Mouse (Mus musculus) kidney, adult 9 months (tissue): ENCODE results near the gene Acap2.
A peak's percentile ranks its signal among the peaks of the same experiment; 100 is the strongest.

Experiments used
- DNase-seq: peaks from one replicate; pipeline ENCODE4 v3.0.0; 2022

Gene Acap2

DNA sequence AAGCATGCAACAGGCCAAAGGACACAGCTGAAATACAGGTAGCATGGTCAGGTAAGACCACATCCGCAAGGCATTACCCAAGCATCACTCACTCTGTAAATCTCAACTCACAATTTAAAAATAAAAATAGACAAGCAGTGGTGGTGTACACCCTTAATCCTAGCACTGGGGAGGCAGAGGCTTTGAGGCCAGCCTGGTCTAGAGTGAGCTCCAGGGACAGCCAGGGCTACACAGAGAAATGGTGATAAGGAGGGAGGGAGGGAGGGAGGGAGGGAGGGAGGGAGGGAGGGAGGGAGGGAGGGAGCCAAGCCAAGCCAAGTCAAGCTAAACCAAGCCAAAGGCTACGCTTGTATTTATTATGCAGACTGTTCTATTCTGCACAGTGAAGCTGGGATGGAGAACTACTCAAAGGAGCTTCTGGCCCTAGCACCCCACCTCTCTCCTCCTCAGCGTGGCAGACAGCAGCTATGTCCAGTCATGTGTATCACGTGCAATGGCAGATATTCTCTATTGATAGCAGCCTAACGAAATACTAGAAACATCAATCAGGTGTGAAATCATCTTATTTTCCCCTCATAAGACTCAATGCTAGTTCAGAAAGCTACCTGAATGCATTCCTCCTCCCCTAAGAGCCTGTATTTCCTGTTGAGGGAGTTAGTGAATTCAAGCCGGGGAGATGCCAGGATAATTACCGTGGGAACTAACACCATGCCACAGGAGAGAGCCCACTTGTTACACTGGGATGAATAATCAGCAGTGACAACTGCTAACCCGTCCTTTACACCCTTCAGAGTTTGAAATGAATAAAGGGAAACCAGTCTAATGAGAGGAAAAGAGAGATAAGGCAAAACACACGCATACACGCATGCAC, 33.8 kb downstream of the Acap2 start:
- DNase-seq: no peak

GRCm38 (mm10) chr16:31165907-31166306, 35.1 kb downstream of the Acap2 start:
- DNase-seq: peak; percentile 9

DNA sequence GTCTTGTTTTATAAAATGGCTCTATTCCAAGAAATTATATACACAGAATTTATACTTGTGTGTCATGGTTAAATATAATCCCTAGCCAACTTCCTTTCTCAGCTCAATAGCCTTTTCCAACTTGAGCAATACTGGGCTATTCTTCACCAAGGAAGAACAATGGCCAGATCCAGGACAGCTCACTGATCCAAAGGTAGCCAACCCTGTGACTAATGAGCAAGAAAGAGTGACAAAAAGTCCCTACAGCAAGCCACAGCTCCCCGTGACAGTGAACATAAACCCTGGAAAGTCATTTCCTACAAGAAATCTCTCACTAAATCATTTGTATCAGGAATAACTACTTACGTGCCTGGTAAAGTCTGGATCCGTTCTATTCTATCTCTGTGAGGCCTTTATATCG, 35.6 kb downstream of the Acap2 start:
- DNase-seq: no peak

- no peak for DNase-seq
Measured at GRCm38 (mm10) chr16:31164125-31164524, 36.9 kb downstream of the Acap2 start.

- no peak for DNase-seq
Measured at GRCm38 (mm10) chr16:31160486-31160885, 40.6 kb downstream of the Acap2 start.

GRCm38 (mm10) chr16:31159491-31159890, 41.6 kb downstream of the Acap2 start:
- peak; percentile 8 for DNase-seq

- no peak for DNase-seq
Measured at GRCm38 (mm10) chr16:31149841-31150240, 51.2 kb downstream of the Acap2 start.

GRCm38 (mm10) chr16:31148891-31149290, 52.2 kb downstream of the Acap2 start:
- DNase-seq: no peak

DNA sequence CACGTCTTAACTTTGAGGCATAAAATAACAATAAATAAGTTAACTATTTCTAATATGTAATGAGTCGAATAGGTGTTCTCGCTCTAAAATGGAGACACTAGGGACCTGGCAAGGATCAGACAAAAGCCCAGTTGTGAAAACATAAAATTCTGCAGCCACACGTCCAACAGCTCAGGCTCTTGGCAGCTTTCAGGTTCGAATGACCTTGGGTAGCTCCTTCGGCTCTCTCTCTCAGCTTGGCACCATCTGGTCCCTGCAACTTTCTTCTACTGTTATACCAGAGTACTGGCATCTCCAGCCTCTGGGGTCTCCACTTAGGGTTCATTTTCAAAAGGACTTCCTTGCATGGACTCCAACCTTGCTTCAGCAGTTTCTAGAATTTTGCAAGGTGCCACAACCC, 53.3 kb downstream of the Acap2 start:
- DNase-seq: no peak

DNA sequence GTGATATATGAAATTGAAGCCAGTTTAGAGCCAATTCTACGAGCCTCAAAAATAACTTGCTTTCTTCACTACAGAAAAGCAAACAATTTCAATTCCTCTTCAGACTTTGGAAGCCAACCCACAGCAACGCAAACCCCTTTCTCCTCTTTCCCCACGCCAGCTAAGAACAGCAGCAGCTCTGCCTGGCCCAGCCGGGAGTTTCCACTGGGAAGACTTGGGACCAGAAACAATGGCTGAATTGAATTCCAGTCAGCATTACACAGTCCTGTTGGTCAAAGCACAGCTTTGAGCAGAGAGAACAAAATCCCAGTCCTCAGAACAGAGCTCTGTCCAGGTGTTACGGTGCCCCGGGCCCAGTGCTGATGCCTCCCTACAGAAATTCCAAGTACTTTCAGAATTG, 59.1 kb downstream of the Acap2 start:
- DNase-seq: no peak

GRCm38 (mm10) chr16:31136616-31137253, 64.3 kb downstream of the Acap2 start:
- DNase-seq: no peak

GRCm38 (mm10) chr16:31135519-31135918, 65.5 kb downstream of the Acap2 start:
- no peak for DNase-seq

GRCm38 (mm10) chr16:31131531-31131930, 69.5 kb downstream of the Acap2 start:
- DNase-seq: peak; percentile 43

GRCm38 (mm10) chr16:31128116-31128515, 72.9 kb downstream of the Acap2 start:
- no peak for DNase-seq

- no peak for DNase-seq
Measured at GRCm38 (mm10) chr16:31124991-31125390, 76.1 kb downstream of the Acap2 start.

DNA sequence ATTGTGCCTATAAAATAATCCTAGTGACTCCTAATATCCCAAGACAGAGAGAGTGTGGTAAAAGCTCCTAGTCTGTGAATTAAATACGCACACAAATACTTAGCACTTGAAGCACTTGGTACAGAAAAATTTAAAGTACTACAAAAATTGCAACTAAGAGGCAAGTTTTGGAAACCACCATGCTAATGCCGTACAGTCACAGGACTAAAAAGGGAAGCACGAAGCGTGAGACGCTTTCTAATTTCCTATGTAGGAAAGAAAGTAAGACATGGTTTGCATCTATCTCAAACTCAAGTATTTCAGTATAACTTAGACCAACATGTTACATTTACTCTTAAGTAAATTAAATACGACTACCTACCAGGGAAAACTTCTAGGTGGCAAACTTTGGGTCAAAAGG, 79.4 kb downstream of the Acap2 start:
- DNase-seq: no peak

GRCm38 (mm10) chr16:31113596-31113995, 87.4 kb downstream of the Acap2 start:
- no peak for DNase-seq

DNA sequence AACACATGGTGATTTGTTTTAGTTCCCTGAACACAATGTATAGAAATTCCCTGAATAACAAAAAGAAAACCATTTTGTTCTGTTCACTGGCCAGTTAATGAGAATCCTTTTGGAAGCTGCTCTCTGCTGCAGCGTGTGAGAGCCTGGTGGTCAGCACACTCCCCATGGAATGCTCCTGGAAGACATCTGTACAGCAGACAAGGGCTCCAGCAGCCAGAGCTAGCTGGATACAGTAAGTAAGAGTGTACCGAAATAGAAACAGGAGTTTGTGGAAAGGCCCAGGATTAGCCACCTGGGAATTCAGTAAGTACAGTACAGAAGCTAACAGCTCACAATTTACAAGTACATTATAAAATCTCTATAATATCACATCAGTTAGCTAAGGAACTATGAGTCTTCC, 99.7 kb downstream of the Acap2 start:
- DNase-seq: no peak

DNA sequence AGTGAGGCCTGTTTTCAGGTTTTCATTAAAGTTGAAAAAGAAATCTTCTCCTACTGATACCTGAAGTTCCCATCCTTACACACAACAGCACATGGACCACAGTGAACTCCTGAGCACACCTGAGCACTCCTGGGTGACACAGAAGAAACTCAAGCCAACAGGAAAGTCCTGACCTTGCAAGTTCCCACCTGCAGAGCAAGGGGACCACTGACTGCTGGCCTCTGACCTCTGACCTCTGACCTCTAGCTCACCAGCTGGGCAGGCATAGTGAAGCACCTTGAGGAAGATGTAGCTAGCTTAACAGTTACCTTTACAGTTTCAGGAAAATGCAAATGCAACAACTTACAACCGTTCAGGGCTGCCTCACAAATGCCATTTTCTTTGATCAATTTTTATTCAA, 101.1 kb downstream of the Acap2 start:
- no peak for DNase-seq

GRCm38 (mm10) chr16:31094036-31094435, 107.0 kb downstream of the Acap2 start:
- DNase-seq: no peak

DNA sequence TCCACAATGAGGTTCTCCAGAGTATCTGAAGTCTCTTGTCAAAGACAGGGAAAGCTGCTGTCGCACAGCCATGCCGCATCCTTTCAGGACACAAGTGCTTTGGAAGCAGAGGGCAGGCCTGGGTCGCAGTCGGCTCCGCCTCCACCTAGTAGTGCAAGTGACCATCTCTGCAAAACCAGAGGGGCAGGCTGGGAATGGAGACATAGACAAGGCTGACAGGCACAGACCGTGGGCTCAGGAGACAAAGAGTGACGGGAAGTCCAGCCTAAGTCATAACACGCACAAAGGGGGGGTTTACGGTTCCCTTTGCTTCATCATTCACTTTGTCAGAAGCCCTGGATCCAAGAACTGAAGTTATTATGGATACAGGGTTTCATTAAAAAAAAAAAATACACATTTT, 107.9 kb downstream of the Acap2 start:
- no peak for DNase-seq

GRCm38 (mm10) chr16:31081891-31082290, 119.2 kb downstream of the Acap2 start:
- no peak for DNase-seq

GRCm38 (mm10) chr16:31081125-31081664, 119.8 kb downstream of the Acap2 start, which contains the start of gene Xxylt1:
Gene Xxylt1, minus strand, starts transcription at chr16:31081432.
- peak; percentile 96 for DNase-seq

DNA sequence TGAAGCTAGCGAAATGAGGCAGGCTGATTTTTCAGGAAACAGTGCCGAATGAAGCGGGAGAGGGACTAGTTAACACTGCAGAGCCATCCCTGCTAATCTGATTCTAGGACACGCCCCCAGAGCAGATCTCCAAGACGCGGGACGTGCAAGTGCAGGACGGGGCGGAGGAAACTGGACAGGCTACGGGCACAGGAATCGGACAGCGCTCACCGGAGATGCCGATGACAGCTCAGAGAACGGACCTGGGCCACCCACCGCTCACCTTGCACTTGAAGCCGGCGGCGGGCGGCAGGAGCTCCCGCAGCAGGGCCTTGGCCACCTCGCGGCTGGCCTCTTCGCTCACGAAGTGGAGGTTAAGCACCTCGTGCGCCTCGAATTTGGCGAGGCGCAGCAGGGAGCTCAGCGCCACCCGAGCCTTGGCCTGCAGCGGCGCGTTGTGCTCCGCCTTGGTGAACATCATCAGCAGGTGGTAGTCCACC, 120.4 kb downstream of the Acap2 start:
- peak; percentile 77 for DNase-seq
